Mouse (Mus musculus) cerebral cortex, adult 2 months (tissue): ENCODE measurements around the gene Art1.

Source experiments
- WGBS: fragments of 180-500 bp; shearing (Covaris S2); methylation state at CpG from one replicate; pipeline ENCODE4 v1.1.7; 2018; 5-methylcytosine and 5-hydroxymethylcytosine counted together

The Art1 gene

GRCm38 (mm10) chr7:102101487-102101886 is at the start of gene Art1:
TSS of gene Art1 (plus strand) at chr7:102101743.
- WGBS = 85% methylated on average over 5 of the region's 5 CpGs

- 81% methylated on average over 3 of the region's 3 CpGs for WGBS
These were observed 40.2 kb upstream of the Art1 start for GRCm38 (mm10) chr7:102061353-102061752.

GRCm38 (mm10) chr7:102062203-102062602 is 39.3 kb upstream of the Art1 start:
- WGBS = 70% methylated on average over 1 of the region's 1 CpGs

- WGBS = 88% methylated on average over 9 of the region's 9 CpGs
These were observed 37.7 kb upstream of the Art1 start for GRCm38 (mm10) chr7:102063891-102064290.

DNA sequence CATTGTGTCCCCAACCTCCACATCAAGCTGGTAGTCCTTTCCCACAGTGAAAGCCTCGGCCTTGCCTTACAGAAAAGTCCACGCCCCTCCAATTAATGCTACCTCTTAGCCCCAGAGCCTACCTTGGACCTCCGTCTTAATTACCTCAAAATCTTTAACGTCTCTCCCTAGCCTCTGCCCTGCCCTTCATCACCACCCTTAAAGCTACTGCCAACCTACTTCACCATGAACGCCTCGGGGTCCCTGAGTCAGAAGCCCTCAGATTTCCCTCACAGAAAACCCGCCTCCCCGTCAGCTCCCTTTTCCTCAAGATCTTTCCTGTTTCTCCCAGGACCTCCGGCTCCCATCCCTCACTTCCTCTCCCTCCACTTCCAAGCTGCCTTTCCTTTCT is 36.9 kb upstream of the Art1 start:
- under 1% methylated on average over 9 of the region's 9 CpGs for whole genome bisulfite sequencing

GRCm38 (mm10) chr7:102065046-102065891 is 36.3 kb upstream of the Art1 start, which contains the start of the genes Rnf121, Xndc1 and Xntrpc:
TSS of gene Rnf121 (minus strand) at chr7:102065469.
TSS of gene Xndc1 (plus strand) at chr7:102065511.
TSS of gene Xntrpc (plus strand) at chr7:102065713.
- under 1% methylated on average over 56 of the region's 56 CpGs for WGBS

DNA sequence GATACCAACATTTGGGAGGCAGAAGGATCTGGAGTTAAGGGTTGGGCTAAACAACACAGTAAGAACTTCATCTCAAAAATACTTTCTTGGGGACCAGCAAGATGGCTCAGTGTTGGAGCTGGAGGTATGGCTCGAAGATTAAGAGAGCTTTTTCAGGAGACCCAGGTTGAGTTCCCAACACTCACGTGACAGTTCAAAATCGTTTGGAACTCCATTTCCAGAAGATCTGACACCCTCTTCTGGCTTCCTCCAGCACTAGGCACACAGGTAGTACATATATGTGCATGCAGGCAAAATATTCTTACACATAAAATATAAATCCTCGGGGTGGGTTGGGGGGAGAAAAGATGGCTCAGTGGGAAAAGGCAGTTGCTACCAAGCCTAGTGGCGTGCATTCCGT is 35.2 kb upstream of the Art1 start:
- 67% methylated on average over 6 of the region's 6 CpGs for WGBS

DNA sequence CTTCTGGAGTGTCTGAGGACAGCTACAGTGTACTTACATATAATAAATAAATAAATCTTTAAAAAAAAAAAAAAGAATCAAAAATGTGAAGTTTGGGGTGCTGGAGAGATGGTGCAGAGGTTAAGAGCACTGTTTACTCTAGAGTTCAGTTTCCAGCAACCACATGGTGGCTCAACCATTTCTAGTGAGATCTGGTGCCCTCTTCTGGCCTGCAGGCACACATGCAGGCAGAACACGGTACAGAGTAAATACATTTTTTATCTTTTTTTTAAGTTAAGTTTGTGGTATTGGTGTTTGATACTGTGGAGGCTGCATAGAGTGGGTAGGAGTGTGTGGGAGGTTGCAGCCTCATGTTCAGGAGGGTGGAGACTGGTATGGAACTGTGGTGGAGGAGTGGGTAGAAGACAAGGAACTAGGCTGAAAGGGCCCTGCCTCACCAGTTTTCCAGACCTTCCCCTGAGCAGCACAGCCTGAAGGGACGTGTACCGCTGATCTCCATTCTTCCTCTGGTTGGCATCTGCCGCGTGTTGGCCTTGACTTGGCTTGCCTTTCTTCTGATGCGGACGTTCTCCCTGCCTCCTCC is 24.7 kb upstream of the Art1 start:
- 73% methylated on average over 7 of the region's 7 CpGs for WGBS

- 61% methylated on average over 7 of the region's 7 CpGs for WGBS
These were observed 23.0 kb upstream of the Art1 start for GRCm38 (mm10) chr7:102078517-102078916.

- 88% methylated on average over 8 of the region's 8 CpGs for WGBS
These were observed 21.2 kb upstream of the Art1 start for GRCm38 (mm10) chr7:102080311-102080710.

DNA sequence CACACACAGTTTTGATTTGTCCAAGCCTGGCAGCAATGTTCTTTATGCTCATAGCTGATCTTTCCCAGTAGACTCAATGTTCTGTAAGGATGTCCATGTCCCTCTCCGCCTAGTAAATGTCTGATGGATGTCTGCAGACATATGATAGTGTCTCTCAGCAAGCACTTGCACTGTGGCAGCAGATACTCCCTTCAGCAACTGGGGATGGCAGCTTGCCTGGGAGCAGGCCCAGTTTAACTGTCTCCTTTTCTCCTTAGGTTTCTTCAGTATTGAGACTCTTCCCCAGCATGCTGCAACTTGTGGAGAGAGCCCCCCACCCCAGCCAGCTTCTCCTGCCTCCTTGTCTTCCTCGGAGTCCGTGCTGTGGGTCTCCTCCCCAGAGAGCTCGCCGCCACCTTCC is 19.8 kb upstream of the Art1 start:
- WGBS = 94% methylated on average over 5 of the region's 5 CpGs

GRCm38 (mm10) chr7:102082816-102083215 is 18.7 kb upstream of the Art1 start, which contains the start of gene Trpc2:
TSS of gene Trpc2 (plus strand) at chr7:102083116.
- WGBS = 82% methylated on average over 5 of the region's 5 CpGs

DNA sequence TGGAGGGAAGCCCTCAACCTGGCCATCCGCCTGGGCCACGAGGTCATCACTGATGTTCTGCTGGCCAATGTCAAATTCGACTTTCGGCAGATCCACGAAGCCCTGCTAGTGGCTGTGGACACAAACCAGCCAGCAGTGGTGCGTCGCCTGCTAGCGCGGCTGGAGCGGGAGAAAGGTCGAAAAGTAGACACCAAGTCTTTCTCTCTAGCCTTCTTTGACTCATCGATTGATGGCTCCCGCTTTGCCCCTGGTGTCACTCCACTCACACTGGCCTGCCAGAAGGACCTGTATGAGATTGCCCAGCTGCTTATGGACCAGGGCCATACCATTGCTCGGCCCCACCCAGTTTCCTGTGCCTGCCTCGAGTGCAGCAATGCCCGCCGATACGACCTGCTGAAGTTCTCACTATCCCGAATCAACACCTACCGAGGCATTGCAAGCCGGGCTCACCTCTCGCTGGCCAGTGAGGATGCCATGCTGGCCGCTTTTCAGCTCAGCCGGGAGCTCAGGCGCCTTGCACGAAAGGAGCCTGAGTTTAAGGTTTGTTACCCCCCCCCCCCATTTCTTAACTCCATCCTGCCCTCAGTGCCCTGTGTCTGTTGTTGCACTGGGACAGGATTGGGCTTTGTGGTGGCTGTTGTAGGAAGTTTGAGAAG is 17.4 kb upstream of the Art1 start:
- WGBS = 91% methylated on average over 26 of the region's 26 CpGs

DNA sequence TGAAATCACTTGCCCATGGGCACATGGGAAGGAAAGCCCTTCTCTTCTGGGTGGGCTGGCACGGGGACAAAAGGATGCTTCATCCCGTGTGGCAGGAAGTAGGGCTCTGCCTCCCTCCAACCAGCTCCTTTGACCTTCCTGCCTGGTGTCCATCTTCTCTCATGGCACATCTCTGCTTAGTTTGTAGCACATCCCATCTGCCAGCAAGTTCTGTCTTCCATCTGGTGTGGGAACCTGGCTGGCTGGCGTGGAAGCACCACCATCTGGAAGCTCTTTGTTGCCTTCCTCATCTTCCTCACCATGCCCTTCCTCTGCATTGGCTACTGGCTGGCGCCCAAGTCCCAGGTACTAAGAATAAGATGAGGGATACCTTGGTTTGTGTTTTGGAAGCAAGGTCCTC is 14.2 kb upstream of the Art1 start:
- WGBS = 76% methylated on average over 4 of the region's 4 CpGs

DNA sequence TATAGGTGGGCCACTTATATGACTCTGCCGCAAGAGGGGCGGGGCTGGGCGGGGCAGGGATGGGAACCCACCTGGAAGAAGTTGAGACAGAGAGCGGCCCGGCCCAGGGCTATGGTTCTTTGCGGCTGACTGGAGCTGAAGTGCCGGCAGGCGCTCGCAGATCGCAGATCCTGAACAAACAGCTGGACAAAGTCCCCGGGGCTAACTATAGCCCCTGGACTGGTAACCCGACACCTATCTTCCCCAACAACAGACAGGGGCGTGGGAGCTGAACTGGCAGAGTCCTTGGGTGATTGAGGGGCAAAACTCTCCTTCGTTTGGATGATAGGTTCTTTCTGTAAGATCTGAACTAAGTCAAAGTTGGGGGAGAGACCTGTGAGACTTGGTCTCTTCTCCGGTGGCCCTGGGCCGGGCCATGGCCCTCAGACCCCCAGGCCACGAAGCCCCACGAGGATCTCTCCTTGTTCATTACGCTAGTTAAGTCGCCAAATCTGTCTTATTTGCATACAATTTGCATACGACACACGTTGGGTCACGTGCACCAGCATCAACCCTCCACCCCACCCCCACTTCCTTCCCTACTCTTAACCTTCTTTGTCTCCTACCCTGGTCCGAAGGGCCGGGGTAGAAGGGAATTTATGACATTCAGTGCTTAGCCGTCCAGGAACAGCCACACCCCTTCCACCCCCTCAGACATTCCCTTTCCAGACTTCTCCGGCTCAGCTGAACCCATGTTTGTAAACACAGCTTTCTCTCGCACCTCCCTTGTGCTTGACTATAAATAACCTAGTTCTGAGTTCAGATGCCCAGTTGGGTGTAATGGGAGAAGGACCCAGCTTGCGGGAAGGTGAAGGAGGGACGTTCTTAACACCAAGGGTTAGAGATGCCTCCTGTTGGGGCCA is 1.5 kb upstream of the Art1 start:
- 18% methylated on average over 30 of the region's 30 CpGs for WGBS

DNA sequence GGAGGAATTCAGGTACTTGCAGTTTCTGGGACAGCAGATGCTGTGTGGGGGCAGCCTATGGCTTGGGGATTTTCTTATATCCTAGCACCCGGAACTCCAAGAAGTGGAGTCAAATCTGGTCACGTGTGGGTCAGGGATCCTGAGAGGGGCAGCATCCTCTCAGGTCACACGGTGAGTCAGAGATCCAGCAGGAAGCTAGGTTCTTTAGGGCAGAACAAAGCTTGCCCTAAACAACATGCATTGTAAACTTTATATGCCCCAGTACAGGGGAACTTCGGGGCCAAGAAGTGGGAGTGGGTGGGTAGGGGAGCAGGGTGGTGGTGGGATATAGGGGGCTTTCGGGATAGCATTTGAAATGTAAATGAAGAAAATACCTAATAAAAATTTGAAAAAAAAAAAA is 675 bp upstream of the Art1 start:
- 70% methylated on average over 5 of the region's 5 CpGs for WGBS

GRCm38 (mm10) chr7:102102241-102102640 is 698 bp downstream of the Art1 start:
- WGBS = 77% methylated on average over 8 of the region's 8 CpGs

DNA sequence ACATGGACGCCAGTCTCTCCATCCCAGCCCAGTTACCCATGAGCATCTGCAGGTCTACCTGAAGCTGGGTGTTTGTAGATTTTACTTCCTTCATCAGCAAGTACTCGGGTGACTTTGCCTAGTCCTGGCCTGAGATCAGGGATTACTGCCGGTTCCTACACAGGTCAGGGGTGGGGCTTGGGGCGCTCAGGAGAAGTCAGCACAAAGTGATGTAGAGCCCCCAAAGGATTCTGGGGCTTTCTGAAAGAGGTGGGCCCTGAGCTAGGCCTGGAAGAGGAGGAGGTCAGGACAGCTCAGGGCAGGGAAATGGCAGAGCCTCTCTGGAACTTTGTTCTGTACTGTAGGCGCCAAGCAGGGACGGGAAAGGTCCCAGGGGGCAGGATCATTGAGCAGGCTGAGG is 1.2 kb downstream of the Art1 start:
- 79% methylated on average over 6 of the region's 6 CpGs for WGBS

- WGBS = 85% methylated on average over 2 of the region's 2 CpGs
These were observed 2.0 kb downstream of the Art1 start for GRCm38 (mm10) chr7:102103555-102103954.

GRCm38 (mm10) chr7:102104126-102104525 is 2.6 kb downstream of the Art1 start:
- 59% methylated on average over 5 of the region's 5 CpGs for whole genome bisulfite sequencing

DNA sequence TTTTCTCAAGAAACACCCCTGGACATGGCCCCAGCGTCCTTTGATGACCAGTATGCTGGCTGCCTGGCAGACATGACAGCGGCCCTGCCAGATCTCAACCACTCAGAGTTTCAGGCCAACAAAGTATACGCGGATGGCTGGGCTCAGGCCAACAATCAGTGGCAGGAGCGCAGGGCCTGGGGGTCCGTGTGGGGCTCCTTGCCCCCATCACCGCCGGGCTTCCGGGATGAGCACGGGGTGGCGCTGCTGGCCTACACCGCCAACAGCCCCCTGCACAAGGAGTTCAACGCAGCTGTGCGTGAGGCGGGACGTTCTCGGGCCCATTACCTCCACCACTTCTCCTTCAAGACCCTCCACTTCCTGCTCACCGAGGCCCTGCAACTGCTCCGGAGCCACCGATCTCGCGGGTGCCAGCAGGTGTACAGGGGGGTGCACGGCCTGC is 5.2 kb downstream of the Art1 start:
- 28% methylated on average over 23 of the region's 23 CpGs for WGBS
